Mouse (Mus musculus): ENCODE data around the gene Mmp24.

- TF ChIP-seq CTCF (IDR thresholded peaks at IDR 0.05; ENCODE audit: low read depth, low read length) (no peak), POLR2A (IDR thresholded peaks at IDR 0.05; ENCODE audit: insufficient read depth, low read length) (no peak)
Observed at GRCm38 (mm10) chr2:155805925-155806255, 30.7 kb downstream of the Mmp24 start.
